Mouse (Mus musculus) olfactory bulb, adult 2 months (tissue): ENCODE results near the gene Dqx1. TPM values are rescaled to one million over a fixed set of nuclear protein-coding genes. Genes with fewer than 3 reads are reported as not detected.

Source experiments
- H3K27ac ChIP-seq: fragments of 200-500 bp; 2 replicates; pipeline ENCODE4 v1.5.1; 2012; ENCODE audit warnings: low read depth, low read length; ENCODE audit not compliant: insufficient read depth
- H3K4me1 ChIP-seq: fragments of 200-500 bp; 2 replicates; pipeline ENCODE4 v1.6.1; 2012; ENCODE audit warnings: low read length; ENCODE audit not compliant: control insufficient read depth, insufficient read depth
- H3K4me3 ChIP-seq: fragments of 200-500 bp; 2 replicates; pipeline ENCODE4 v1.5.1; 2012; ENCODE audit warnings: mild to moderate bottlenecking, low read depth, low read length, moderate library complexity; ENCODE audit not compliant: insufficient read depth
- CTCF ChIP-seq: fragments of 200-500 bp; IDR thresholded peaks from 2 replicates; pipeline ENCODE4 v1.5.1; 2012; ENCODE audit warnings: low read depth, mild to moderate bottlenecking, low read length, moderate library complexity; ENCODE audit not compliant: insufficient read depth
- POLR2A ChIP-seq: fragments of 200-500 bp; IDR thresholded peaks from 2 replicates; pipeline ENCODE4 v1.6.1; 2012; ENCODE audit warnings: mild to moderate bottlenecking, low read depth, low read length, moderate library complexity; ENCODE audit not compliant: insufficient read depth
- WGBS: fragments of 180-500 bp; shearing (Covaris S2); methylation state at CpG from one replicate; pipeline ENCODE4 v1.1.7; 2018; 5-methylcytosine and 5-hydroxymethylcytosine counted together
- polyA plus RNA-seq: library from polyadenylated mRNA; stranded (reverse); fragments of >200 nt; gene quantifications from 2 replicates; pipeline ENCODE4 v1.2.4, GENCODE M21; 2012; ENCODE audit warnings: low replicate concordance; ENCODE audit not compliant: missing spikeins, insufficient read depth, insufficient read length

Gene Dqx1
- polyA plus RNA-seq, 1 experiment, result not detected

DNA sequence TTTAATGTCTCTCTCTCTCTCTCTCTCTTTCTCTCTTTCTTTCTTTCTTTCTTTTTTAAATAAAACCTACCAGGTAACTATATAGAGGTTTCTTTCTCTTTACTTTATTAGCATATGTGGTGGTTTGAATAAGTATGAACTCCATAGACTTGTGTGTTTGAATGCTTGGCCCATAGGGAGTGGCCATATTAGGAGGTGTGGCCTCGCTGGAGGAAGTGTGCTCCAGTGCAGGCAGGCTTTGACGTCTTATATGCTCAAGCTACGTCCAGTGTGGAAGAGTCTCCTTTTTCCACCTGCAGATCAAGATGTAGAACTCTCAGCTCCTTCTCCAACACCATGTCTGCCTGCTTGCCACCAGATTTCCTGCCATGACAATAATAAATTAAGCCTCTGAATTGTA lies 38.6 kb upstream of the Dqx1 start:
- no peak for TF ChIP-seq POLR2A
- no peak for TF ChIP-seq CTCF
- H3K4me1 ChIP-seq, result no peaks in the 10 kb centered on the region
- WGBS, result 81% methylated on average over 3 of the region's 3 CpGs
- no peak overlapping the region for H3K4me3 ChIP-seq
- H3K27ac ChIP-seq, result no peak overlapping the region

DNA sequence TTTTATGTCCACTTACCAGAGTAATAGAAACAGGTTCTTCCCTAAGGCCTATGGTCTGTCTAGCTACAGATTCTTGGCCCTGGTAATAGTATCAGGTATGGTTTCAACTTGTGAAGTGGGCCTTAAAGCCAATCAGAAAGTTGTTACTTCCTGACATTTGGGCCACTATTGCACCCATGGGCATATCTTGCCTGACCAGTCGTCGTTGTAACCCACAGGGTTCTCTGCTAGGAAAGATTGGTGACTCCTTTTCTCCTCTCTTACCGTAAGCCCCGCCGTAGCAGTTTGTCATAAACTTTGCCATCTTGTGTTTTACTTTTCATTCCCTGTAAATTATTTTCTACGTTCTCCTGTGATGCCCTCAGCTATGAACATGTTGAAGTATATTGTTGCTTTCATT lies 37.5 kb upstream of the Dqx1 start:
- Histone ChIP-seq H3K4me1 (no peaks in the 10 kb centered on the region), H3K27ac (no peak overlapping the region), H3K4me3 (no peak overlapping the region)
- WGBS, result 87% methylated on average over 6 of the region's 6 CpGs
- no peak for TF ChIP-seq POLR2A
- TF ChIP-seq CTCF, result no peak

GRCm38 (mm10) chr6:83020836-83021593 lies 36.6 kb upstream of the Dqx1 start:
- WGBS, result 88% methylated on average over 4 of the region's 4 CpGs
- no peak overlapping the region for H3K27ac ChIP-seq
- H3K4me3 ChIP-seq, result no peak overlapping the region
- TF ChIP-seq POLR2A, result no peak
- H3K4me1 ChIP-seq, result no peaks in the 10 kb centered on the region

DNA sequence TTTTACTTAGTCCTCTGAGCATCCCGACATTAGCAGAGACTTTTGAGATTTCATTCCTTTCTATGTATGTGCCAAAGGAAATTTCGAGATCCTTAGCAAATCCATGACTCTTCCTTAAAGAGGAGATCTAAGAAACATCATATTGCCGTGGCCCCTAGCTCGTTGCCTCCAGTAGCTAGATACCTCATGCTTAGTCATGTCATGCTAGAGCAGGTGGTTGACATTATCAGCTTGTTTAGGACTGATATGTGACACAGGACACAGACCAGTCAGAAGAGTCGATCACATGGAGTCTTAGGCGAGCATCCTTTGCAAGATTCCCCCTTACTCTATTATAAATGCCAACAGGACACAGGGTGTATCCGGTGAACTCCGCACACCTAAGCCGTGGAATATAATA lies 34.6 kb upstream of the Dqx1 start:
- WGBS, result 89% methylated on average over 9 of the region's 9 CpGs
- no peak overlapping the region for H3K4me3 ChIP-seq
- TF ChIP-seq POLR2A (no peak), CTCF (no peak)
- H3K27ac ChIP-seq, result no peak overlapping the region
- no peaks in the 10 kb centered on the region; the same call in 1 of the 2 replicates for H3K4me1 ChIP-seq

GRCm38 (mm10) chr6:83023786-83024185 lies 33.9 kb upstream of the Dqx1 start:
- WGBS, result 95% methylated on average over 2 of the region's 2 CpGs
- no peak overlapping the region for H3K4me3 ChIP-seq
- no peak overlapping the region for H3K27ac ChIP-seq
- H3K4me1 ChIP-seq, result no peaks in the 10 kb centered on the region; the same call in 1 of the 2 replicates
- no peak for TF ChIP-seq CTCF
- TF ChIP-seq POLR2A, result no peak

GRCm38 (mm10) chr6:83024421-83024820 lies 33.2 kb upstream of the Dqx1 start:
- WGBS, result 75% methylated on average over 4 of the region's 4 CpGs
- no peaks in the 10 kb centered on the region; the same call in 1 of the 2 replicates for H3K4me1 ChIP-seq
- H3K4me3 ChIP-seq, result no peak overlapping the region
- TF ChIP-seq POLR2A, result no peak
- TF ChIP-seq CTCF, result no peak
- H3K27ac ChIP-seq, result no peak overlapping the region

GRCm38 (mm10) chr6:83025221-83025620 lies 32.4 kb upstream of the Dqx1 start:
- H3K4me3 ChIP-seq, result no peak overlapping the region
- no peak overlapping the region for H3K27ac ChIP-seq
- TF ChIP-seq POLR2A (no peak), CTCF (no peak)
- no peaks in the 10 kb centered on the region; the same call in 1 of the 2 replicates for H3K4me1 ChIP-seq
- 94% methylated on average over 4 of the region's 4 CpGs for WGBS

- no peak overlapping the region for H3K27ac ChIP-seq
- no peaks in the 10 kb centered on the region; the same call in 1 of the 2 replicates for H3K4me1 ChIP-seq
- no peak for TF ChIP-seq CTCF
- TF ChIP-seq POLR2A, result no peak
- WGBS, result 37% methylated on average over 8 of the region's 8 CpGs
- no peak overlapping the region for H3K4me3 ChIP-seq
These were observed 30.4 kb upstream of the Dqx1 start for GRCm38 (mm10) chr6:83027293-83027692.

DNA sequence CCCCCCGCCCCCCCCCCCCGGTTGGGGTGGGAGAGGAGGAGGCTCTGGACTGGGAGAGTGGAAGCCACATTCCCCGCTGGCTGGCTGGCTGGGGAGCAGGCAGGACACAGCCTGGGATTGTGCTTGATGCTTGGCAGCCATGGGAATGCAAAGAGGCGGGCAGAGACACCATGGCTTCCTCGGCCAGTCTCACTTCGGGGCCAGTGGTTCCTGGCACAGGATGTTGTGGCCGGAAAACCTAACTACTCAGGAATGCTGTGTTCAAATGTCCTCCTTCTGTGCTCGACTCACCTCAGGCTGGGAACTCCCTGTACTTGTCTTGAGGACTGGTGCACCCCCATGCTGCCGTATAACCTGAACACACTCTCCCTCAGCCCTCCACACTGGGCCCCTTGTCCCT lies 29.9 kb upstream of the Dqx1 start:
- H3K27ac ChIP-seq, result no peak overlapping the region
- WGBS, result 51% methylated on average over 8 of the region's 9 CpGs
- TF ChIP-seq CTCF, result no peak
- TF ChIP-seq POLR2A, result no peak
- peaks cover 2% of the 10 kb centered on the region; the same call in 1 of the 2 replicates for H3K4me1 ChIP-seq
- H3K4me3 ChIP-seq, result no peak overlapping the region
